Mouse (Mus musculus): ENCODE results near the gene Zyg11a.
"Not testable (repeated sequence)": the region's sequence is repeated elsewhere in the genome, so short reads cannot be mapped to it uniquely, and the experiment has no call there.

Zyg11a gene

DNA sequence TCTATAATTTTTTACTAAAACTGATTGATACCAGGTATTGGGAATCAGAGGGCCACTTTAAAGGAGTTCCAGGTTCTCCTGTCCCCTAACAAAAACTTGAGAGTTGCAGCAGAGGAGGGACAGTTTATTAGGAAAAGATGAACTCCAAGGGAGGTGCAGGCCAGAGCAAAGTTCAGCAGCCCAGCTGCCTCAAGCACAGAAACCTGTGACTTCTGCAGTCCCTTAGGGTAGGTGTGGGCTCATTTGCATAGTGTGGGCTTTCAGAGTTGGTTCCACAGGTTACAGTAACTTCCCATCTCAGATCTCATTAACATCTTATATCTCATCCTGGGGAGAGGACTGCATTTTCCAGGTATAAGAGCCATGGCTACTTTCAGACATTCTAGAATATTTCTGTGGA, 74.1 kb downstream of the Zyg11a start:
- DNase-seq: peak; percentile 50

DNA sequence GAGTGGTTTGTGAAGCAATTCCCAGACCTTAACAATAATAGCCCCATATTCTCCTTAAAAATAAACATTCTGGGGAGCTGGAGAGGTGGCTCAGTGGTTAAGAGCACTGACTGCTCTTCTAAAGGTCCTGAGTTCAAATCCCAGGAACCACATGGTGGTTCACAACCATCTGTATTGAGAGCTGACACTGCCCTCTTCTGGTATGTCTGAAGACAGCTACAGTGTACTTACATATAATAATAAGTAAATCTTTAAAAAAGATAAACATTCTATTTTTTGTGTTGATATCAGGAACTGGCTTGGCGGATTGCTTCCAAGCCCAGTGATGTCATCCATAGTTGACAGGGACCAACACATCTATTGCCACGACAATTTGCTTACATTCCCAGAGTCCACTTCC, 74.7 kb downstream of the Zyg11a start:
- not testable (repeated sequence) for DNase-seq

DNA sequence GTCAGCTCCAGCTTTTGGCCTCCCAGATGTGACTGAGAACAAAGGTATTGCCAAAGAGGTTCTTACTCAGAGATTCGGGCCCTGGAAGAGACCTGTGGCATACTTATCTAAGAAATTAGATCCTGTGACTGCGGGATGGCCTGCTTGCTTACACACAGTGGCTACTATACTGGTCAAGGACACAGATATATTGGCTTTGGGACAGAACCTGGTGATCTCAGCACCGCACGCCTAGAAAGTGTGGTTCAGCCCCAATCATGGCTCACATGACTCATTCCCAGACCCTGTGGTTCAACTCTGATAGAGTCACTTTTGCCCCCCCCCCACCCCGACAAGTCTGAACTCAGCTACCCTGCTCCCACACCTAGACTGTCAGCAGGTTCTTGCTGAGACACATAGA, 80.9 kb downstream of the Zyg11a start:
- no peak for DNase-seq
